Mouse (Mus musculus) kidney, embryonic 16.5 days (tissue): ENCODE data around the gene Adcy9. TPM values are rescaled to one million over a fixed set of nuclear protein-coding genes. Genes with fewer than 3 reads are reported as not detected.
A peak's percentile ranks its signal among the peaks of the same experiment; 100 is the strongest.

ENCODE experiments used
- ATAC-seq: fragments of 200-750 bp; cut with Nextera tagmentation; 2 replicates; pipeline ENCODE4 v1.8.0; 2017; ENCODE audit warnings: moderate TSS enrichment; ENCODE audit not compliant: low FRiP score, low TSS enrichment
- H3K27ac ChIP-seq: fragments of 300-500 bp; sonication (generic); 2 replicates; pipeline ENCODE4 v1.5.1; 2014; ENCODE audit warnings: low read length
- H3K27me3 ChIP-seq: fragments of 300-500 bp; sonication (generic); 2 replicates; pipeline ENCODE4 v1.6.1; 2014; ENCODE audit warnings: low read length, control low read depth, mixed read lengths; ENCODE audit not compliant: insufficient read depth
- H3K36me3 ChIP-seq: fragments of 300-500 bp; sonication (generic); 2 replicates; pipeline ENCODE4 v1.6.1; 2014; ENCODE audit warnings: low read length, control low read depth, mixed read lengths; ENCODE audit not compliant: insufficient read depth
- H3K4me1 ChIP-seq: fragments of 300-500 bp; sonication (generic); 2 replicates; pipeline ENCODE4 v1.6.1; 2014; ENCODE audit warnings: low read length, control low read depth, mixed read lengths; ENCODE audit not compliant: insufficient read depth
- H3K4me2 ChIP-seq: fragments of 300-500 bp; sonication (generic); replicated peaks from 2 replicates; pipeline ENCODE4 v1.6.1; 2014; ENCODE audit warnings: low read depth, low read length
- H3K4me3 ChIP-seq: fragments of 300-500 bp; sonication (generic); 2 replicates; pipeline ENCODE4 v1.5.1; 2014; ENCODE audit warnings: mild to moderate bottlenecking, low read length
- H3K9ac ChIP-seq: fragments of 300-500 bp; sonication (generic); replicated peaks from 2 replicates; pipeline ENCODE4 v1.6.1; 2014; ENCODE audit warnings: low read length
- H3K9me3 ChIP-seq: fragments of 300-500 bp; sonication (generic); 2 replicates; pipeline ENCODE4 v1.6.1; 2016; ENCODE audit warnings: low read length, control low read depth
- WGBS: fragments of 180-500 bp; shearing (Covaris S2); extraction: QIAGEN DNeasy Blood & Tissue Kit; methylation state at CpG from one replicate; pipeline ENCODE4 v1.1.7; 2014; 5-methylcytosine and 5-hydroxymethylcytosine counted together
- polyA plus RNA-seq: library from polyadenylated mRNA; unstranded; fragments of >200 nt; fragmentation: Nextera tagmentation; extraction: Ambion mirVana; gene quantifications from 2 replicates; pipeline ENCODE4 v1.2.1, GENCODE M21; 2015

The Adcy9 gene
- polyA plus RNA-seq, 1 experiment from 2014 or later = 1.1 TPM

GRCm38 (mm10) chr16:4444378-4444777 is 24.1 kb upstream of the Adcy9 start:
- WGBS = 66% methylated on average over 1 of the region's 1 CpGs
- no peak for ATAC-seq
- no peaks in the 10 kb centered on the region for H3K9me3 ChIP-seq
- H3K9ac ChIP-seq = no peak overlapping the region
- no peak overlapping the region for H3K4me2 ChIP-seq
- no peaks in the 10 kb centered on the region for H3K36me3 ChIP-seq
- no peaks in the 10 kb centered on the region for H3K27me3 ChIP-seq
- no peak overlapping the region for H3K4me3 ChIP-seq
- no peak overlapping the region for H3K27ac ChIP-seq
- no peaks in the 10 kb centered on the region for H3K4me1 ChIP-seq

GRCm38 (mm10) chr16:4439302-4440066 is 19.2 kb upstream of the Adcy9 start:
- no peaks in the 10 kb centered on the region for H3K9me3 ChIP-seq
- WGBS = 57% methylated on average over 10 of the region's 10 CpGs
- H3K4me1 ChIP-seq = no peaks in the 10 kb centered on the region
- H3K9ac ChIP-seq = no peak overlapping the region
- no peak overlapping the region for H3K27ac ChIP-seq
- H3K36me3 ChIP-seq = no peaks in the 10 kb centered on the region
- H3K4me3 ChIP-seq = no peak overlapping the region
- no peak overlapping the region for H3K4me2 ChIP-seq
- no peaks in the 10 kb centered on the region for H3K27me3 ChIP-seq
- no peak for ATAC-seq

GRCm38 (mm10) chr16:4436738-4437137 is 16.4 kb upstream of the Adcy9 start:
- 0 out of 2 replicates have a peak, but pooled peaks have one; percentile 12 for ATAC-seq

GRCm38 (mm10) chr16:4435371-4435770 is 15.1 kb upstream of the Adcy9 start:
- Histone ChIP-seq H3K9me3 (no peaks in the 10 kb centered on the region), H3K4me3 (no peak overlapping the region), H3K36me3 (no peaks in the 10 kb centered on the region), H3K4me1 (no peaks in the 10 kb centered on the region), H3K9ac (no peak overlapping the region), H3K27ac (no peak overlapping the region), H3K4me2 (no peak overlapping the region), H3K27me3 (no peaks in the 10 kb centered on the region)
- 77% methylated on average over 2 of the region's 2 CpGs for WGBS
- no peak for ATAC-seq

More at GRCm38 (mm10) chr16:4436738-4437137, 16.4 kb upstream of the Adcy9 start:
- Histone ChIP-seq H3K4me2 (no peak overlapping the region), H3K27me3 (no peaks in the 10 kb centered on the region), H3K4me1 (no peaks in the 10 kb centered on the region), H3K9me3 (no peaks in the 10 kb centered on the region), H3K36me3 (no peaks in the 10 kb centered on the region), H3K4me3 (no peak overlapping the region), H3K9ac (no peak overlapping the region), H3K27ac (no peak overlapping the region)
- WGBS = 60% methylated on average over 4 of the region's 4 CpGs

GRCm38 (mm10) chr16:4431841-4432240 is 11.5 kb upstream of the Adcy9 start:
- H3K36me3 ChIP-seq = no peaks in the 10 kb centered on the region
- WGBS = 38% methylated on average over 4 of the region's 4 CpGs
- H3K9me3 ChIP-seq = no peaks in the 10 kb centered on the region

GRCm38 (mm10) chr16:4431013-4431412 is 10.7 kb upstream of the Adcy9 start:
- H3K9me3 ChIP-seq = no peaks in the 10 kb centered on the region
- H3K4me2 ChIP-seq = no peak overlapping the region
- H3K4me3 ChIP-seq = no peak overlapping the region
- H3K4me1 ChIP-seq = no peaks in the 10 kb centered on the region
- H3K9ac ChIP-seq = no peak overlapping the region
- no peak for ATAC-seq
- no peaks in the 10 kb centered on the region for H3K36me3 ChIP-seq
- WGBS = 90% methylated on average over 3 of the region's 3 CpGs
- no peaks in the 10 kb centered on the region for H3K27me3 ChIP-seq
- no peak overlapping the region for H3K27ac ChIP-seq

More at GRCm38 (mm10) chr16:4431841-4432240, 11.5 kb upstream of the Adcy9 start:
- ATAC-seq = no peak
- Histone ChIP-seq H3K9ac (no peak overlapping the region), H3K4me1 (no peaks in the 10 kb centered on the region), H3K27ac (no peak overlapping the region), H3K27me3 (no peaks in the 10 kb centered on the region), H3K4me2 (no peak overlapping the region), H3K4me3 (no peak overlapping the region)

GRCm38 (mm10) chr16:4430232-4430631 is 9.9 kb upstream of the Adcy9 start:
- H3K9ac ChIP-seq = no peak overlapping the region
- H3K9me3 ChIP-seq = no peaks in the 10 kb centered on the region
- H3K27ac ChIP-seq = no peak overlapping the region
- no peaks in the 10 kb centered on the region for H3K36me3 ChIP-seq
- no peaks in the 10 kb centered on the region for H3K4me1 ChIP-seq
- WGBS = 77% methylated on average over 5 of the region's 5 CpGs
- no peak overlapping the region for H3K4me2 ChIP-seq
- ATAC-seq = no peak
- no peak overlapping the region for H3K4me3 ChIP-seq
- H3K27me3 ChIP-seq = no peaks in the 10 kb centered on the region

GRCm38 (mm10) chr16:4425658-4426234 is 5.4 kb upstream of the Adcy9 start:
- H3K9ac ChIP-seq = no peak overlapping the region
- H3K27me3 ChIP-seq = no peaks in the 10 kb centered on the region
- H3K4me2 ChIP-seq = no peak overlapping the region
- no peak overlapping the region for H3K27ac ChIP-seq
- no peak for ATAC-seq
- H3K36me3 ChIP-seq = no peaks in the 10 kb centered on the region
- H3K4me3 ChIP-seq = no peak overlapping the region
- H3K4me1 ChIP-seq = peaks cover 4% of the 10 kb centered on the region; the same call in 1 of the 2 replicates
- H3K9me3 ChIP-seq = no peaks in the 10 kb centered on the region
- WGBS = 33% methylated on average over 4 of the region's 4 CpGs

GRCm38 (mm10) chr16:4423613-4424012 is 3.3 kb upstream of the Adcy9 start:
- Histone ChIP-seq H3K4me2 (no peak overlapping the region), H3K4me1 (peaks cover 15% of the 10 kb centered on the region), H3K9me3 (no peaks in the 10 kb centered on the region), H3K27me3 (peaks cover 4% of the 10 kb centered on the region; the same call in 1 of the 2 replicates), H3K27ac (no peak overlapping the region), H3K9ac (no peak overlapping the region), H3K36me3 (no peaks in the 10 kb centered on the region), H3K4me3 (no peak overlapping the region)
- 82% methylated on average over 5 of the region's 5 CpGs for WGBS
- ATAC-seq = no peak

GRCm38 (mm10) chr16:4422991-4423390 is 2.7 kb upstream of the Adcy9 start:
- Histone ChIP-seq H3K36me3 (no peaks in the 10 kb centered on the region), H3K27ac (no peak overlapping the region), H3K4me3 (no peak overlapping the region), H3K27me3 (peaks cover 10% of the 10 kb centered on the region; the same call in 1 of the 2 replicates), H3K4me2 (no peak overlapping the region), H3K9me3 (no peaks in the 10 kb centered on the region), H3K4me1 (peaks cover 16% of the 10 kb centered on the region), H3K9ac (no peak overlapping the region)
- ATAC-seq = no peak
- 85% methylated on average over 3 of the region's 3 CpGs for WGBS
